ENCODE assay signal across 13 mouse cellular contexts in genomic region chr6:115768207-115768606, GRCm38 (mm10). TPM values are rescaled to one million over a fixed set of nuclear protein-coding genes. Genes with fewer than 3 reads are reported as not detected.
A peak's percentile ranks its signal among the peaks of the same experiment; 100 is the strongest.
DNase-seq lines count a peak whose midpoint lies in the region; ATAC-seq and TF ChIP-seq lines count a peak whose summit lies in the region.
"Had no signal": no experiment of that assay in that cellular context is flagged by ENCODE, and none has a peak within 500 bp of the region (broad histone marks: within the 10 kb centered on the region; RNA-seq: fewer than 3 reads in every experiment).

No protein-coding gene starts in this region.

- H3K9ac ChIP-seq in heart, postnatal 0 days (replicated peaks; ENCODE audit: low read depth, low read length): no peak overlapping the region
- H3K9ac ChIP-seq in kidney, embryonic 16.5 days (replicated peaks; ENCODE audit: low read length): no peak overlapping the region
- no peak overlapping the region for H3K9ac ChIP-seq in lung, embryonic 15.5 days
- H3K9ac ChIP-seq: forebrain, embryonic 15.5 days; hindbrain, embryonic 12.5 days had no signal

- H3K4me2 ChIP-seq in heart, postnatal 0 days (ENCODE audit: low read depth, low read length): no peak overlapping the region
- no peak overlapping the region for H3K4me2 ChIP-seq in kidney, embryonic 16.5 days (replicated peaks; ENCODE audit: low read depth, low read length)
- no peak overlapping the region for H3K4me2 ChIP-seq in lung, embryonic 15.5 days
- H3K4me2 ChIP-seq: forebrain, embryonic 15.5 days; hindbrain, embryonic 12.5 days had no signal

- peaks cover 8% of the 10 kb centered on the region for H3K4me1 ChIP-seq in heart, postnatal 0 days (ENCODE audit: control insufficient read depth, insufficient read depth)
- peaks cover 11% of the 10 kb centered on the region for H3K4me1 ChIP-seq in kidney, embryonic 16.5 days (ENCODE audit: insufficient read depth, low read length)
- peaks cover 17% of the 10 kb centered on the region for H3K4me1 ChIP-seq in lung, embryonic 15.5 days

- H3K27ac ChIP-seq in heart, postnatal 0 days (ENCODE audit: low read depth): peak overlapping the region; percentile 46; the same call in 1 of the 2 replicates
- peak overlapping the region; percentile 14; the same call in 1 of the 2 replicates for H3K27ac ChIP-seq in kidney, embryonic 16.5 days (ENCODE audit: low read length)
- H3K27ac ChIP-seq in lung, embryonic 15.5 days: peak overlapping the region; percentile 71
- H3K27ac ChIP-seq: forebrain, embryonic 15.5 days; hindbrain, embryonic 12.5 days had no signal

- 73% methylated on average over 4 of the region's 4 CpGs for WGBS in heart, postnatal 0 days
- WGBS in kidney, embryonic 16.5 days: 69% methylated on average over 4 of the region's 4 CpGs
- 54% methylated on average over 4 of the region's 4 CpGs for WGBS in lung, embryonic 15.5 days

- no peak overlapping the region for H3K4me3 ChIP-seq in heart, postnatal 0 days (ENCODE audit: low read depth, low read length)
- no peak overlapping the region for H3K4me3 ChIP-seq in kidney, embryonic 16.5 days (ENCODE audit: low read length)
- no peak overlapping the region for H3K4me3 ChIP-seq in lung, embryonic 15.5 days
- H3K4me3 ChIP-seq: forebrain, embryonic 15.5 days; hindbrain, embryonic 12.5 days had no signal

- H3K9me3 ChIP-seq in heart, postnatal 0 days (replicated peaks; ENCODE audit: control insufficient read depth, low read length): no peaks in the 10 kb centered on the region
- H3K9me3 ChIP-seq in kidney, embryonic 16.5 days (ENCODE audit: low read length): peaks cover 3% of the 10 kb centered on the region; the same call in 1 of the 2 replicates
- no peaks in the 10 kb centered on the region for H3K9me3 ChIP-seq in lung, embryonic 15.5 days
- H3K9me3 ChIP-seq: forebrain, embryonic 15.5 days; hindbrain, embryonic 12.5 days had no signal

- DNase-seq in heart, postnatal 0 days (ENCODE audit: low spot score): no peak
- DNase-seq in heart, adult 9 months (ENCODE audit: low spot score in 2 of 2): no peak
- DNase-seq in cerebellum, postnatal 10 days: no peak
- no peak for DNase-seq in layer of hippocampus, postnatal 14 days (ENCODE audit: low spot score in 2 of 2)
- no peak for DNase-seq in gastrocnemius, adult 8-10 months (ENCODE audit: low spot score in 2 of 2)
- DNase-seq: adrenal gland, postnatal 36 days; embryo, embryonic 11 days had no signal

- TF ChIP-seq CTCF in heart, postnatal 0 days (IDR thresholded peaks at IDR 0.05; ENCODE audit: low read depth): no peak

- H3K27me3 ChIP-seq in heart, postnatal 0 days (ENCODE audit: control insufficient read depth, insufficient read depth, low read length): no peaks in the 10 kb centered on the region
- no peaks in the 10 kb centered on the region for H3K27me3 ChIP-seq in kidney, embryonic 16.5 days (ENCODE audit: insufficient read depth, low read length)
- H3K27me3 ChIP-seq in lung, embryonic 15.5 days: no peaks in the 10 kb centered on the region
- H3K27me3 ChIP-seq: forebrain, embryonic 15.5 days; hindbrain, embryonic 12.5 days had no signal

- no peak for TF ChIP-seq EP300 in heart, postnatal 0 days (IDR thresholded peaks at IDR 0.05; ENCODE audit: low read depth)

- H3K36me3 ChIP-seq in heart, postnatal 0 days (replicated peaks; ENCODE audit: control insufficient read depth, insufficient read depth, low read length): no peaks in the 10 kb centered on the region
- H3K36me3 ChIP-seq in kidney, embryonic 16.5 days (ENCODE audit: insufficient read depth, low read length): no peaks in the 10 kb centered on the region
- H3K36me3 ChIP-seq in lung, embryonic 15.5 days: no peaks in the 10 kb centered on the region
- H3K36me3 ChIP-seq: forebrain, embryonic 15.5 days; hindbrain, embryonic 12.5 days had no signal

- no peak for ATAC-seq in heart, postnatal 0 days (ENCODE audit: insufficient read depth, low read depth)
- peak; percentile 37 for ATAC-seq in CD4-positive, CD25-positive, alpha-beta regulatory T cell, adult 4 months
- ATAC-seq in kidney, embryonic 16.5 days (ENCODE audit: low FRiP score, low TSS enrichment): no peak
- no peak; the same call in 1 of the 2 replicates for ATAC-seq in lung, embryonic 15.5 days (ENCODE audit: borderline replicate concordance, extremely low read depth, low FRiP score, low TSS enrichment)
- ATAC-seq: forebrain, embryonic 15.5 days; midbrain, embryonic 16.5 days had no signal

RNA-seq across cellular contexts. Expression of gene Tmem40, which starts 6.0 kb away (rescaled TPM):
- total RNA-seq in heart, postnatal 0 days (2014; rRNA removed; ENCODE audit: low replicate concordance): 0.23 and 2.3 TPM in 2 replicates
- polyA plus RNA-seq in heart, postnatal 0 days (2015; fragmentation: Nextera tagmentation; extraction: Ambion mirVana): 0.26 and 0.40 TPM in 2 replicates
- polyA plus RNA-seq in CD4-positive, CD25-positive, alpha-beta regulatory T cell, adult 4 months (2017; shearing (Covaris generic)): not detected
- 0.86 and 2.1 TPM in 2 replicates for polyA plus RNA-seq in kidney, embryonic 16.5 days (2015; fragmentation: Nextera tagmentation; extraction: Ambion mirVana)
- 2.6 and 3.1 TPM in 2 replicates for polyA plus RNA-seq in lung, embryonic 15.5 days (2015; fragmentation: Nextera tagmentation; extraction: Ambion mirVana)
- total RNA-seq in layer of hippocampus, postnatal 14 days (2021): 1 to 10 TPM in 1 of 2 experiments, under 1 TPM in 1; 0.88 to 1.2 TPM
- total RNA-seq in gastrocnemius, adult 8-10 months (2022): under 1 TPM in 3 of 4 experiments, not detected in 1; 0.36 to 0.58 (median 0.41) TPM

RNA-seq across cellular contexts. Expression of gene Cand2, which starts 6.1 kb away (rescaled TPM):
- total RNA-seq in heart, postnatal 0 days (2014; rRNA removed; ENCODE audit: low replicate concordance): 50.9 and 56.5 TPM in 2 replicates
- polyA plus RNA-seq in heart, postnatal 0 days (2015; fragmentation: Nextera tagmentation; extraction: Ambion mirVana): 29.2 and 30.0 TPM in 2 replicates
- polyA plus RNA-seq in CD4-positive, CD25-positive, alpha-beta regulatory T cell, adult 4 months (2017; shearing (Covaris generic)): 1 to 10 TPM; 3.7 to 4.5 TPM
- polyA plus RNA-seq in kidney, embryonic 16.5 days (2015; fragmentation: Nextera tagmentation; extraction: Ambion mirVana): 36.8 and 40.1 TPM in 2 replicates
- polyA plus RNA-seq in lung, embryonic 15.5 days (2015; fragmentation: Nextera tagmentation; extraction: Ambion mirVana): 32.0 and 32.1 TPM in 2 replicates
- 1 to 10 TPM; 4.5 to 5.1 TPM for total RNA-seq in layer of hippocampus, postnatal 14 days (2021)
- total RNA-seq in gastrocnemius, adult 8-10 months (2022): 10 to 100 TPM; 63.6 to 80.2 (median 77.4) TPM

RNA-seq across cellular contexts. Expression of gene Rpl32, which starts 40.3 kb away (rescaled TPM):
- total RNA-seq in heart, postnatal 0 days (2014; rRNA removed; ENCODE audit: low replicate concordance): 1,019 and 1,034 TPM in 2 replicates
- 1,074 and 1,115 TPM in 2 replicates for polyA plus RNA-seq in heart, postnatal 0 days (2015; fragmentation: Nextera tagmentation; extraction: Ambion mirVana)
- polyA plus RNA-seq in CD4-positive, CD25-positive, alpha-beta regulatory T cell, adult 4 months (2017; shearing (Covaris generic)): 1,000 to 10,000 TPM; 6,591 to 8,533 TPM
- polyA plus RNA-seq in kidney, embryonic 16.5 days (2015; fragmentation: Nextera tagmentation; extraction: Ambion mirVana): 1,760 and 1,914 TPM in 2 replicates
- polyA plus RNA-seq in lung, embryonic 15.5 days (2015; fragmentation: Nextera tagmentation; extraction: Ambion mirVana): 2,081 and 2,182 TPM in 2 replicates
- 100 to 1,000 TPM; 500 to 526 TPM for total RNA-seq in layer of hippocampus, postnatal 14 days (2021)
- 100 to 1,000 TPM; 581 to 694 (median 621) TPM for total RNA-seq in gastrocnemius, adult 8-10 months (2022)

Comparison
In these comparisons a context has a peak if more than half of its experiments do, and no peak if none do; other contexts are left out.
1. H3K27ac ChIP-seq: peak in every context shown above with its lines; median percentile 71 in lung, embryonic 15.5 days; 46 in heart, postnatal 0 days; 14 in kidney, embryonic 16.5 days.